Mouse (Mus musculus) monocyte, adult 2 months (primary cell): Measurements from ENCODE around the gene Hist4h4.

Experiments
- DNase-seq, 2 experiments: peaks; one replicate each; pipeline ENCODE4 v3.0.0; 2022; ENCODE audit warnings: low spot score in 2 of 2, low read depth in 1 of 2

Hist4h4 gene

GRCm38 (mm10) chr6:136803739-136804633 is at the start of gene Hist4h4:
Hist4h4 (minus strand) TSS chr6:136804415.
- DNase-seq = peak; percentile 75 to 86

- DNase-seq = no peak
Measured at GRCm38 (mm10) chr6:136852762-136853161, 48.5 kb upstream of the Hist4h4 start.

- DNase-seq = no peak
Measured at GRCm38 (mm10) chr6:136852348-136852747, 48.1 kb upstream of the Hist4h4 start.

- DNase-seq = no peak
Measured at GRCm38 (mm10) chr6:136850267-136850666, 46.1 kb upstream of the Hist4h4 start.

GRCm38 (mm10) chr6:136848971-136849370 is 44.8 kb upstream of the Hist4h4 start:
- DNase-seq = no peak

- no peak for DNase-seq
Measured at GRCm38 (mm10) chr6:136848399-136848798, 44.2 kb upstream of the Hist4h4 start.

- peak in 1 of 2 experiments; percentile 54 for DNase-seq
Measured at GRCm38 (mm10) chr6:136847790-136848189, 43.6 kb upstream of the Hist4h4 start.

- DNase-seq = no peak
Measured at GRCm38 (mm10) chr6:136847267-136847666, 43.1 kb upstream of the Hist4h4 start.

GRCm38 (mm10) chr6:136845706-136846480 is 41.7 kb upstream of the Hist4h4 start:
- no peak for DNase-seq

GRCm38 (mm10) chr6:136844903-136845302 is 40.7 kb upstream of the Hist4h4 start:
- no peak for DNase-seq

- no peak for DNase-seq
Measured at GRCm38 (mm10) chr6:136837323-136837722, 33.1 kb upstream of the Hist4h4 start.

GRCm38 (mm10) chr6:136835352-136835751 is 31.1 kb upstream of the Hist4h4 start, which contains the start of gene Smco3:
Smco3 (minus strand) TSS chr6:136835452.
- DNase-seq = no peak

GRCm38 (mm10) chr6:136831712-136832111 is 27.5 kb upstream of the Hist4h4 start:
- DNase-seq = no peak

GRCm38 (mm10) chr6:136828681-136829080 is 24.5 kb upstream of the Hist4h4 start:
- DNase-seq = no peak

- DNase-seq = peak; percentile 91 to 93
Measured at GRCm38 (mm10) chr6:136827881-136828561, 23.8 kb upstream of the Hist4h4 start, which contains the start of gene Wbp11. Wbp11 (minus strand) TSS chr6:136828233.

- DNase-seq = no peak
Measured at GRCm38 (mm10) chr6:136827516-136827880, 23.3 kb upstream of the Hist4h4 start, which contains the start of gene BC049715. BC049715 (plus strand) TSS chr6:136827626.

GRCm38 (mm10) chr6:136827116-136827515 is 22.9 kb upstream of the Hist4h4 start:
- no peak for DNase-seq

- DNase-seq = no peak
Measured at GRCm38 (mm10) chr6:136824987-136825386, 20.8 kb upstream of the Hist4h4 start.

- DNase-seq = no peak
Measured at GRCm38 (mm10) chr6:136821086-136821485, 16.9 kb upstream of the Hist4h4 start.

- DNase-seq = no peak
Measured at GRCm38 (mm10) chr6:136820381-136820780, 16.2 kb upstream of the Hist4h4 start.

GRCm38 (mm10) chr6:136817549-136817948 is 13.3 kb upstream of the Hist4h4 start:
- no peak for DNase-seq
